Mouse (Mus musculus) layer of hippocampus, adult 2 months (tissue): ENCODE measurements around the gene Cfap54. TPM values are rescaled to one million over a fixed set of nuclear protein-coding genes. Genes with fewer than 3 reads are reported as not detected.

ENCODE experiments used
- DNase-seq, 2 experiments: peaks; one replicate each; pipeline ENCODE4 v3.0.0; 2022; ENCODE audit warnings: low spot score in 2 of 2
- H3K27ac ChIP-seq: fragments of 200-600 bp; 2 replicates; pipeline ENCODE4 v1.8.1; 2022
- H3K4me3 ChIP-seq: fragments of 200-600 bp; 2 replicates; pipeline ENCODE4 v1.8.1; 2022; ENCODE audit warnings: mild to moderate bottlenecking
- CTCF ChIP-seq: fragments of 200-600 bp; conservative IDR thresholded peaks from 2 replicates; pipeline ENCODE4 v1.8.1; 2022; ENCODE audit warnings: antibody characterized with exemption, mild to moderate bottlenecking, moderate library complexity
- total RNA-seq, 2 experiments: library from RNA; stranded (reverse); gene quantifications; 2 replicates each; pipeline ENCODE4 v1.2.3; 2021

Gene Cfap54
- total RNA-seq, 2 experiments from 2014 or later, result 20.7 to 22.9 TPM

GRCm38 (mm10) chr10:93088396-93089048, 7.1 kb upstream of the Cfap54 start:
- TF ChIP-seq CTCF, result no peak
- no peak overlapping the region for H3K4me3 ChIP-seq
- no peak overlapping the region for H3K27ac ChIP-seq
- DNase-seq, result no peak

DNA sequence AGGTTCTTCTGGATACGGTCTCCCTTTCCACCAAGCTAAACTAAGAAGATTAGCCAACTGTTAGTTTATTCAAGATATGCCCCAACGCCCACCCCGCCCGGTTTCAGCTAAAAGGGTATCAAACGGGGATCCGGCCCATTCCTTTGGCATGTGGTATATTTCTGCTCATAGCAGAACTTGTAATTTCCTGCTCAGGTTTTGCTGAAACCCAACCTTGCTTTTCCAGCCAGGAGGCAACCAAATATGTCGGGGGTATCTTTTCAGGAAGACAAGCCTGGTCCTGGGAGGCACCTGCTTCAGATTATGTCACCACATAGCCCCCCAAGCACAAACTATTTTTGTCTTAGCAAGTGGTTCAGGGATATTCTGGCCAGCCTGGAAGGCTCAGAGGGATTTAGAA, 6.1 kb upstream of the Cfap54 start:
- Histone ChIP-seq H3K4me3 (no peak overlapping the region), H3K27ac (no peak overlapping the region)
- no peak for TF ChIP-seq CTCF
- no peak for DNase-seq

- DNase-seq, result no peak
- peak overlapping the region; percentile 95 for H3K27ac ChIP-seq
- TF ChIP-seq CTCF, result no peak
- H3K4me3 ChIP-seq, result no peak overlapping the region; the same call in 1 of the 2 replicates
Observed at GRCm38 (mm10) chr10:93083963-93084340, 2.5 kb upstream of the Cfap54 start.

- peak overlapping the region; percentile 47 for H3K4me3 ChIP-seq
- peak in 1 of 2 experiments; percentile 34 for DNase-seq
- peak; percentile 54 for TF ChIP-seq CTCF
- peak overlapping the region; percentile 95 for H3K27ac ChIP-seq
Observed at GRCm38 (mm10) chr10:93083198-93083962, 2.0 kb upstream of the Cfap54 start.

GRCm38 (mm10) chr10:93079486-93079885, 1.9 kb downstream of the Cfap54 start:
- no peak overlapping the region for H3K27ac ChIP-seq
- no peak overlapping the region for H3K4me3 ChIP-seq
- TF ChIP-seq CTCF, result no peak
- DNase-seq, result no peak

- no peak overlapping the region for H3K27ac ChIP-seq
- no peak for DNase-seq
- no peak for TF ChIP-seq CTCF
- H3K4me3 ChIP-seq, result no peak overlapping the region
Observed at GRCm38 (mm10) chr10:93077935-93078479, 3.4 kb downstream of the Cfap54 start.

GRCm38 (mm10) chr10:93076376-93076775, 5.0 kb downstream of the Cfap54 start:
- Histone ChIP-seq H3K27ac (peak overlapping the region; percentile 73), H3K4me3 (no peak overlapping the region)
- no peak for TF ChIP-seq CTCF

GRCm38 (mm10) chr10:93075856-93076255, 5.6 kb downstream of the Cfap54 start:
- H3K4me3 ChIP-seq, result no peak overlapping the region
- peak overlapping the region; percentile 73 for H3K27ac ChIP-seq
- no peak for DNase-seq
- no peak for TF ChIP-seq CTCF

More at GRCm38 (mm10) chr10:93076376-93076775, 5.0 kb downstream of the Cfap54 start:
- DNase-seq, result no peak

DNA sequence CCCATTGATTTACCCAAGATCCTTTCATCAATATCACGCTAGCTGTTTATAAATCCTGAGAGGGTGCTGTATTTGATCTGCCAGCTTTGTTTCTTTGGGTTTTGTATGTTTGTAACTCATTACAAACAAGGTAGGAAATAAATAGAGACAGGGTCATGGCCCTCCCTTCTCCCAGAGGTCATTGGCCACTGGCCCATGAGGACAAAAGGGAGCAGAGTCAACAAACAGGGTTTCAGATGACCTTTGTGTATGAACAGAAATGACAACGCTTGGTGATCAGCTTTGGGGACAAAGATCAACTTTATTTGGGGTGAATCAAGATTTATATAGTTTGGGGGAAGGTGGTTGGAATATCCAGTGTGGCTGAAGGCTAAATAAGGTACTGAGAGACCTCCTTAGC, 8.6 kb downstream of the Cfap54 start:
- Histone ChIP-seq H3K4me3 (no peak overlapping the region), H3K27ac (no peak overlapping the region; the same call in 1 of the 2 replicates)
- no peak for DNase-seq
- no peak for TF ChIP-seq CTCF

DNA sequence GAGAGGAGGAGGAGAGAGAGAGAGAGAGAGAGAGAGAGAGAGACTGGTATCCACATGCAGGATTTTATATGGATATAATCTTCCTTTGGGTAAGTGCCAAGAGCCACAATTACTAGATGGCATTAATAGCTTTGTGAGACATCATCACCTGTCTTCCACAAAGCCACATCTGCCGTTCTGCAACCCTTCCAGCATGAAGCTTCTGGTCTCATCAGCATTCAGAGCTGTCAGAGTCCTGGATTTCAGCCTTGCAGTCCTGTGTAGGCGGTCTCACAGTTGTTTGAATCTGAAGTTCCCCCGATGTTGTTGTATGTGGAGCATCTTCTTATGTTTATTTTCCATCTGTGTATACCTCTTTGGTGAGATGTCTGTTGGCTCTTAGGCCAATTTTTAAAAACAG, 9.7 kb downstream of the Cfap54 start:
- DNase-seq, result peak; percentile 52 to 65
- TF ChIP-seq CTCF, result no peak
- H3K4me3 ChIP-seq, result no peak overlapping the region
- peak overlapping the region; percentile 46; the same call in 1 of the 2 replicates for H3K27ac ChIP-seq

GRCm38 (mm10) chr10:93070121-93070898, 11.1 kb downstream of the Cfap54 start:
- Histone ChIP-seq H3K27ac (peak overlapping the region; percentile 81), H3K4me3 (no peak overlapping the region)
- DNase-seq, result peak; percentile 40 to 60
- peak; percentile 79 for TF ChIP-seq CTCF

DNA sequence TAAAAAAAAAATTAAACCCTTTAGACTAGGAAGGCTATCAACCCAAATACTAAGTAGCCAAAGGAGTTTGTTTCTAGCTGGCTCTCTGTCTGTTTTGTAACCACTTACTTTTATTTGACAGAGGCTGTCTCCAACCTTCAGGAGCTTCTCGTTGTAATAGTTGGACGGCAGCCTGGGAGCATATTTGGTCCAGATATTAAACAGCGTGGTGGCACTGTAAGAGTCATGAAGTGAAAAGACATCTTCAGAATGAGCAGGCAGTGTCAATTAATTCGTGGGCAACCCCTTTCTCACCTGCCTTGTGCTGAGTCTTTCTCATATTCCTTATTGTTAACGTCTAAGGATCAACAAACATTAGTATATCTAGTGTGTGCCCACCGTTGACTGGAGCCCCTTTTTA, 11.7 kb downstream of the Cfap54 start:
- no peak overlapping the region for H3K4me3 ChIP-seq
- no peak for TF ChIP-seq CTCF
- DNase-seq, result no peak
- H3K27ac ChIP-seq, result peak overlapping the region; percentile 81
